Mouse (Mus musculus) brain, embryonic 14.5 days (tissue): ENCODE measurements around the gene Aurkb.

Source experiments
- CTCF ChIP-seq: fragments of 200-500 bp; IDR thresholded peaks from 2 replicates; pipeline ENCODE4 v1.5.1; 2012; ENCODE audit warnings: inconsistent platforms, mild to moderate bottlenecking, moderate library complexity, borderline replicate concordance; ENCODE audit not compliant: insufficient read depth, insufficient read length; ENCODE audit errors: extremely low read depth
- POLR2A ChIP-seq: fragments of 200-500 bp; IDR thresholded peaks from 2 replicates; pipeline ENCODE4 v1.6.1; 2012; ENCODE audit warnings: mild to moderate bottlenecking, inconsistent platforms, borderline replicate concordance; ENCODE audit not compliant: poor library complexity, insufficient read depth, insufficient read length, severe bottlenecking; ENCODE audit errors: extremely low read depth

- no peak for TF ChIP-seq CTCF
- no peak for TF ChIP-seq POLR2A
Observed at GRCm38 (mm10) chr11:69099177-69099914, 53.9 kb downstream of the Aurkb start.
